Mouse (Mus musculus): ENCODE data around the gene Zfp62. TPM values are rescaled to one million over a fixed set of nuclear protein-coding genes. Genes with fewer than 3 reads are reported as not detected.
A peak's percentile ranks its signal among the peaks of the same experiment; 100 is the strongest.

The Zfp62 gene
- total RNA-seq, 1 experiment: 25.2 TPM

- peaks cover 2 to 7% of the 10 kb centered on the region in 2 experiments; a peak in 2 of 4 replicates for H3K4me1 ChIP-seq (ENCODE audit: control insufficient read depth in 2 of 2, insufficient read depth in 2 of 2, low read length in 2 of 2, poor library complexity in 1 of 2)
- in situ Hi-C loops (cut with MboI; ENCODE audit: low sequenced_read_pairs in 2 of 2, unreplicated experiment in 2 of 2): no loop called here
- H3K27ac ChIP-seq (ENCODE audit: insufficient read depth, low read depth, low read length, poor library complexity, severe bottlenecking): peak overlapping the region; percentile 57; the same call in 1 of the 2 replicates
- DNase-seq (ENCODE audit: low read depth, low spot score): no peak
- no peaks in the 10 kb centered on the region for H3K9me3 ChIP-seq (ENCODE audit: control insufficient read depth, insufficient read depth, low read depth, low read length)
- no peaks in the 10 kb centered on the region for H3K36me3 ChIP-seq (ENCODE audit: control insufficient read depth, insufficient read depth, low read length, poor library complexity, severe bottlenecking)
- H3K4me3 ChIP-seq (ENCODE audit: insufficient read depth in 1 of 2, low read depth in 1 of 2, low read length in 2 of 2, poor library complexity in 1 of 2, severe bottlenecking in 1 of 2): peak overlapping the region; percentile 56 to 65
- peak overlapping the region; percentile 61; the same call in 1 of the 2 replicates for H3K9ac ChIP-seq (ENCODE audit: insufficient read depth, low read depth, low read length, poor library complexity, severe bottlenecking)
- TF ChIP-seq MAFK (IDR thresholded peaks at IDR 0.05; ENCODE audit: insufficient read depth, low read depth, low read length) (no peak), HCFC1 (IDR thresholded peaks at IDR 0.05; ENCODE audit: borderline replicate concordance, insufficient read depth, low read length) (no peak), ZC3H11A (IDR thresholded peaks at IDR 0.05; ENCODE audit: borderline replicate concordance, low read depth, low read length) (no peak), CHD2 (IDR thresholded peaks at IDR 0.05; ENCODE audit: low read depth, low read length) (no peak), ZNF384 (IDR thresholded peaks at IDR 0.05; ENCODE audit: low read depth, low read length) (no peak)
Measured at GRCm38 (mm10) chr11:49244595-49244930, 41.5 kb downstream of the Zfp62 start.

DNA sequence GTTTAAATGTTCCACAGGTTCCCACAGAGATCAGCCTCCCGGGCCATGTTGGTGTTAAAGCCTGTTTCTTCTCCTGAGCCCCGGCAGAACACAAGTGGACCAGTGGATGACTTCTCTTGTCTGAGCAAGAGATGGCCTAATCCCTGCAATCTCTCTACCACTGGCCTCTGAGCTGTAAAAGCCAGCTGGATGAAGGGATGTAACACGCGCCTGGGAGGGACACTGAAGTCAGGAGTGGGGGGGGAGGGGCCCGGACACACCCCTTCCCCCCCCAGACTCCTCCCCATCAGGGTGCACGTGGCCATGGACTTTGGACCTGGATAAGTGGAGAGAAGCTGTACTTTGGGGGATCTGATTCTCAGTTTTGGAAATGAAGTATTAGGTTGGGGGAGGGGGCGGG, 42.1 kb downstream of the Zfp62 start:
- no peaks in the 10 kb centered on the region for H3K9me3 ChIP-seq (ENCODE audit: control insufficient read depth, insufficient read depth, low read depth, low read length)
- H3K4me3 ChIP-seq (ENCODE audit: insufficient read depth in 1 of 2, low read depth in 1 of 2, low read length in 2 of 2, poor library complexity in 1 of 2, severe bottlenecking in 1 of 2): peak overlapping the region; percentile 50 to 56
- in situ Hi-C loops (cut with MboI; ENCODE audit: low sequenced_read_pairs in 2 of 2, unreplicated experiment in 2 of 2): no loop called here
- no peak overlapping the region for H3K27ac ChIP-seq (ENCODE audit: insufficient read depth, low read depth, low read length, poor library complexity, severe bottlenecking)
- TF ChIP-seq MAFK (IDR thresholded peaks at IDR 0.05; ENCODE audit: insufficient read depth, low read depth, low read length) (no peak), ZC3H11A (IDR thresholded peaks at IDR 0.05; ENCODE audit: borderline replicate concordance, low read depth, low read length) (no peak), HCFC1 (IDR thresholded peaks at IDR 0.05; ENCODE audit: borderline replicate concordance, insufficient read depth, low read length) (no peak)
- DNase-seq (ENCODE audit: low read depth, low spot score): no peak
- H3K36me3 ChIP-seq (ENCODE audit: control insufficient read depth, insufficient read depth, low read length, poor library complexity, severe bottlenecking): no peaks in the 10 kb centered on the region
- H3K4me1 ChIP-seq (ENCODE audit: control insufficient read depth in 2 of 2, insufficient read depth in 2 of 2, low read length in 2 of 2, poor library complexity in 1 of 2): peaks cover 3 to 11% of the 10 kb centered on the region in 2 experiments; a peak in 3 of 4 replicates
- H3K9ac ChIP-seq (ENCODE audit: insufficient read depth, low read depth, low read length, poor library complexity, severe bottlenecking): no peak overlapping the region

GRCm38 (mm10) chr11:49245634-49246415, 42.7 kb downstream of the Zfp62 start:
- in situ Hi-C loops (cut with MboI; ENCODE audit: low sequenced_read_pairs in 2 of 2, unreplicated experiment in 2 of 2): no loop called here
- Histone ChIP-seq H3K4me3 (ENCODE audit: insufficient read depth in 1 of 2, low read depth in 1 of 2, low read length in 2 of 2, poor library complexity in 1 of 2, severe bottlenecking in 1 of 2) (peak overlapping the region; percentile 50 to 56), H3K36me3 (ENCODE audit: control insufficient read depth, insufficient read depth, low read length, poor library complexity, severe bottlenecking) (no peaks in the 10 kb centered on the region), H3K9ac (ENCODE audit: insufficient read depth, low read depth, low read length, poor library complexity, severe bottlenecking) (peak overlapping the region; percentile 31; the same call in 1 of the 2 replicates), H3K27ac (ENCODE audit: insufficient read depth, low read depth, low read length, poor library complexity, severe bottlenecking) (no peak overlapping the region), H3K9me3 (ENCODE audit: control insufficient read depth, insufficient read depth, low read depth, low read length) (no peaks in the 10 kb centered on the region), H3K4me1 (ENCODE audit: control insufficient read depth in 2 of 2, insufficient read depth in 2 of 2, low read length in 2 of 2, poor library complexity in 1 of 2) (peaks cover 4 to 11% of the 10 kb centered on the region in 2 experiments; a peak in 3 of 4 replicates)
- DNase-seq (ENCODE audit: low read depth, low spot score): no peak
- TF ChIP-seq HCFC1 (IDR thresholded peaks at IDR 0.05; ENCODE audit: borderline replicate concordance, insufficient read depth, low read length): no peak
- no peak for TF ChIP-seq ZNF384 (IDR thresholded peaks at IDR 0.05; ENCODE audit: low read depth, low read length)
- no peak for TF ChIP-seq ZC3H11A (IDR thresholded peaks at IDR 0.05; ENCODE audit: borderline replicate concordance, low read depth, low read length)
- no peak for TF ChIP-seq CHD2 (IDR thresholded peaks at IDR 0.05; ENCODE audit: low read depth, low read length)
- TF ChIP-seq MAFK (IDR thresholded peaks at IDR 0.05; ENCODE audit: insufficient read depth, low read depth, low read length): no peak

DNA sequence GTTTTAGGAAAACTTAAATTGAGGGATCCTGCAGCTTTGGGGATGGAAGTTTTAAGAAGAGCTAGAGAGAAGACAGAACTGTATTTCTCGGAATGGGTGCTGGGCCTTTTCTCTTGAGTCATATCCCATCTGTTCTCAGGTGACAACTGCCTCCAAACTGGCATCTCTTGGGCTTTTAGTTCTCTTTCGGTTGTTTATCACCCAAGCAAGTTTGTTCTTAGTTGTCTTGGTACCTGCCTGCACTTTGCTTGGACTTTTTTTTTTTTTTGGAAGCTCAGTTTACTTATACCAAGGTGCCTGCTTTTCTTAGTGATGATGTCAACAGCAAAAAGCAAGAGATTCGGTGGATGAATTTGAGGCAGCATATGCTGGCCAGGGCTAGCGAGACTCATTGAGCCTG, 43.4 kb downstream of the Zfp62 start:
- in situ Hi-C loops (cut with MboI; ENCODE audit: low sequenced_read_pairs in 2 of 2, unreplicated experiment in 2 of 2): no loop called here
- TF ChIP-seq MAFK (IDR thresholded peaks at IDR 0.05; ENCODE audit: insufficient read depth, low read depth, low read length) (no peak), HCFC1 (IDR thresholded peaks at IDR 0.05; ENCODE audit: borderline replicate concordance, insufficient read depth, low read length) (no peak), ZC3H11A (IDR thresholded peaks at IDR 0.05; ENCODE audit: borderline replicate concordance, low read depth, low read length) (no peak), ZNF384 (IDR thresholded peaks at IDR 0.05; ENCODE audit: low read depth, low read length) (no peak), CHD2 (IDR thresholded peaks at IDR 0.05; ENCODE audit: low read depth, low read length) (no peak)
- Histone ChIP-seq H3K9ac (ENCODE audit: insufficient read depth, low read depth, low read length, poor library complexity, severe bottlenecking) (no peak overlapping the region), H3K9me3 (ENCODE audit: control insufficient read depth, insufficient read depth, low read depth, low read length) (no peaks in the 10 kb centered on the region), H3K36me3 (ENCODE audit: control insufficient read depth, insufficient read depth, low read length, poor library complexity, severe bottlenecking) (no peaks in the 10 kb centered on the region), H3K4me1 (ENCODE audit: control insufficient read depth in 2 of 2, insufficient read depth in 2 of 2, low read length in 2 of 2, poor library complexity in 1 of 2) (peaks cover 4 to 11% of the 10 kb centered on the region in 2 experiments), H3K4me3 (ENCODE audit: insufficient read depth in 1 of 2, low read depth in 1 of 2, low read length in 2 of 2, poor library complexity in 1 of 2, severe bottlenecking in 1 of 2) (no peak overlapping the region), H3K27ac (ENCODE audit: insufficient read depth, low read depth, low read length, poor library complexity, severe bottlenecking) (no peak overlapping the region)
- no peak for DNase-seq (ENCODE audit: low read depth, low spot score)

Data from ES-E14 (cell line).